Comparison of ENCODE assay signal across 7 mouse cellular contexts in the genomic region with DNA sequence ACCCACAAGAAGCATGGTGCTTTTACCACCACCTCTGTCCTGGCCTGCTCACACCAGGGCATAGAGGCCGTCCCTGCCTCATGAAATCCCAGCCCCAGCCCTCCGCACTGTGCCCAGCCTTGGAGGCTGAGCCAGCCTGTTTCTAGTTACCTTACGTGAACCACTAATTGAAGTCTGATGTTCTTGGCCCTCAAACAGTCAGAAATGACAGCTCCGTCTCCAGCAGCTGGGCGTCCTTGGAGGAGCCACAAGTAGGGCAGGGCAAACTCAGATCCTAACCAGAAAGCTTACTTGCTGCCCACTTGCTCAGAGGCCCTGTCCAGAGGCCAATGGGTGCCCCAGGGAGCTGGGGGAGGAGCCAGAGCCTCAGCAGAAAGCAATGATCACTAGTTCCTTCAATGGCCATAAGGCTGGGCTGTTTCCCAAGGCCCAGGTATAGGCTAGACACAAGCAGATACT. TPM values are rescaled to one million over a fixed set of nuclear protein-coding genes. Genes with fewer than 3 reads are reported as not detected.
DNase-seq lines count a peak whose midpoint lies in the region; ATAC-seq and TF ChIP-seq lines count a peak whose summit lies in the region.

No protein-coding gene starts in this region.

- no peaks in the 10 kb centered on the region for H3K4me1 ChIP-seq in kidney, embryonic 16.5 days (ENCODE audit: insufficient read depth, low read length)
- H3K4me1 ChIP-seq in midbrain, postnatal 0 days (ENCODE audit: insufficient read depth, low read length), result no peaks in the 10 kb centered on the region

- no peak overlapping the region for H3K9ac ChIP-seq in kidney, embryonic 16.5 days (replicated peaks; ENCODE audit: low read length)
- no peak overlapping the region for H3K9ac ChIP-seq in midbrain, postnatal 0 days (replicated peaks; ENCODE audit: low read length, poor library complexity, severe bottlenecking)

- no peak overlapping the region for H3K27ac ChIP-seq in kidney, embryonic 16.5 days (ENCODE audit: low read length)
- H3K27ac ChIP-seq in midbrain, postnatal 0 days (ENCODE audit: low read depth, low read length), result no peak overlapping the region

- no peaks in the 10 kb centered on the region for H3K27me3 ChIP-seq in kidney, embryonic 16.5 days (ENCODE audit: insufficient read depth, low read length)
- no peaks in the 10 kb centered on the region for H3K27me3 ChIP-seq in midbrain, postnatal 0 days (ENCODE audit: insufficient read depth, low read length)

- no peak for TF ChIP-seq CTCF in midbrain, postnatal 0 days (IDR thresholded peaks at IDR 0.05)

- 84% methylated on average over 5 of the region's 5 CpGs for WGBS in kidney, embryonic 16.5 days
- 93% methylated on average over 5 of the region's 5 CpGs for WGBS in midbrain, postnatal 0 days

- peak; percentile 43 for DNase-seq in kidney, adult 18-20 months
- DNase-seq in adrenal gland, postnatal 14 days, result peak; percentile 80
- DNase-seq in forelimb bud, embryonic 11.5 days (ENCODE audit: low read depth, low spot score), result peak; percentile 56
- DNase-seq in lung, postnatal 25 days (ENCODE audit: low spot score), result peak; percentile 46
- DNase-seq in midbrain, postnatal 0 days (ENCODE audit: low spot score), result no peak
- no peak for DNase-seq in layer of hippocampus, postnatal 36 days

- H3K36me3 ChIP-seq in kidney, embryonic 16.5 days (ENCODE audit: insufficient read depth, low read length), result peaks cover 42% of the 10 kb centered on the region
- H3K36me3 ChIP-seq in midbrain, postnatal 0 days (ENCODE audit: insufficient read depth, low read length), result peaks cover 23% of the 10 kb centered on the region; the same call in 1 of the 2 replicates

- no peak overlapping the region for H3K4me2 ChIP-seq in kidney, embryonic 16.5 days (replicated peaks; ENCODE audit: low read depth, low read length)
- no peak overlapping the region for H3K4me2 ChIP-seq in midbrain, postnatal 0 days (ENCODE audit: low read depth, low read length, poor library complexity, severe bottlenecking)

- ATAC-seq in kidney, embryonic 16.5 days (ENCODE audit: low FRiP score, low TSS enrichment), result no peak
- no peak for ATAC-seq in midbrain, postnatal 0 days (ENCODE audit: low FRiP score)

- H3K9me3 ChIP-seq in kidney, embryonic 16.5 days (ENCODE audit: low read length), result no peaks in the 10 kb centered on the region
- no peaks in the 10 kb centered on the region for H3K9me3 ChIP-seq in midbrain, postnatal 0 days (ENCODE audit: low read length)

- no peak overlapping the region for H3K4me3 ChIP-seq in kidney, embryonic 16.5 days (ENCODE audit: low read length)
- no peak overlapping the region for H3K4me3 ChIP-seq in midbrain, postnatal 0 days (ENCODE audit: low read depth, low read length)

RNA-seq across cellular contexts. Expression of a gene that starts 13.6 kb away (rescaled TPM):
- 31.9 and 33.3 TPM in 2 replicates for polyA plus RNA-seq in kidney, embryonic 16.5 days (2015; fragmentation: Nextera tagmentation; extraction: Ambion mirVana)
- total RNA-seq in adrenal gland, postnatal 14 days (2021), result 52.4 and 53.7 TPM in 2 replicates
- total RNA-seq in midbrain, postnatal 0 days (2014; rRNA removed), result 13.9 and 31.9 TPM in 2 replicates
- polyA plus RNA-seq in midbrain, postnatal 0 days (2015; fragmentation: Nextera tagmentation; extraction: Ambion mirVana), result 10.8 and 12.8 TPM in 2 replicates
- total RNA-seq in layer of hippocampus, postnatal 36 days (2021), result 10 to 100 TPM; 34.3 to 35.9 TPM

Comparison
In these comparisons a context has a peak if more than half of its experiments do, and no peak if none do; other contexts are left out.
1. DNase-seq: peak in kidney, adult 18-20 months (single experiment), adrenal gland, postnatal 14 days (single experiment), forelimb bud, embryonic 11.5 days (single experiment) and lung, postnatal 25 days (single experiment); none in midbrain, postnatal 0 days (single experiment) and layer of hippocampus, postnatal 36 days (0 of 2).